ENCODE assay signal across 23 mouse cellular contexts in the genomic region with DNA sequence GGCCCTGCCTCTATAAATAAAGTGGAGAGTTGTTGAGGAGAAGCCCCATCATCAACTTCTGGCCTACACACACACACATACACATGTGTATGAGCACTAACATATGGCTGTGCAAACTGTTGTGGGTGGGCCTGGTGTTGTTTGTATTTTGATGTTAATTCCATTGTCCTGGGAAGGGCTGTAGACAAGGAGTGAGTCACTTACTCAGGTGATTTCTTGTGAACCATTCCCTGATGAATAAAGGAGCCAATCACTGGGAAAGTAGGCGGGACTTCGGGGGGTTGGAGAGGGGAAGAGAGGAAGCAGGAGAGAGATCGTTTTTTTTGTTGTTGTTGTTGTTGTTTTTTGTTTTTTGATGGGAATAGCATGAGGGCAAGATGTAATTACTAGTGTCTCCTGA.
DNase-seq lines count a peak whose midpoint lies in the region; ATAC-seq lines count a peak whose summit lies in the region.
"Had no signal": no experiment of that assay in that cellular context is flagged by ENCODE, and none has a peak within 500 bp of the region (broad histone marks: within the 10 kb centered on the region; RNA-seq: fewer than 3 reads in every experiment).

No protein-coding gene starts in this region.

- ATAC-seq in hindbrain, embryonic 11.5 days (ENCODE audit: low FRiP score), result no peak
- ATAC-seq: CD4-positive, CD25-positive, alpha-beta regulatory T cell, adult 4 months; forebrain, embryonic 13.5 days; forebrain, embryonic 15.5 days; forebrain, postnatal 0 days; Patski had no signal

- no peaks in the 10 kb centered on the region for H3K36me3 ChIP-seq in hindbrain, embryonic 11.5 days (ENCODE audit: control insufficient read depth, insufficient read depth, low read length)
- H3K36me3 ChIP-seq: embryonic facial prominence, embryonic 10.5 days; embryonic facial prominence, embryonic 12.5 days; forebrain, embryonic 15.5 days; G1E had no signal

- H3K9ac ChIP-seq in hindbrain, embryonic 11.5 days (ENCODE audit: low read depth, low read length), result no peak overlapping the region
- H3K9ac ChIP-seq: embryonic facial prominence, embryonic 12.5 days; forebrain, embryonic 13.5 days; forebrain, embryonic 15.5 days; forebrain, postnatal 0 days had no signal

- H3K4me2 ChIP-seq in hindbrain, embryonic 11.5 days (replicated peaks; ENCODE audit: low read depth, low read length), result no peak overlapping the region
- H3K4me2 ChIP-seq: embryonic facial prominence, embryonic 12.5 days; forebrain, embryonic 13.5 days; forebrain, embryonic 15.5 days had no signal

- no peak overlapping the region for H3K27ac ChIP-seq in hindbrain, embryonic 11.5 days (ENCODE audit: low read depth, low read length)
- H3K27ac ChIP-seq: embryonic facial prominence, embryonic 10.5 days; embryonic facial prominence, embryonic 12.5 days; forebrain, embryonic 13.5 days; forebrain, embryonic 15.5 days had no signal

- WGBS in hindbrain, embryonic 11.5 days, result 88% methylated on average over 3 of the region's 3 CpGs

- H3K27me3 ChIP-seq in hindbrain, embryonic 11.5 days (ENCODE audit: control insufficient read depth, insufficient read depth, low read length), result no peaks in the 10 kb centered on the region
- H3K27me3 ChIP-seq: CH12.LX; embryonic facial prominence, embryonic 12.5 days; forebrain, embryonic 13.5 days; forebrain, embryonic 15.5 days; Patski had no signal

- no peak overlapping the region for H3K4me3 ChIP-seq in hindbrain, embryonic 11.5 days (ENCODE audit: low read depth, low read length)
- H3K4me3 ChIP-seq: embryonic facial prominence, embryonic 10.5 days; embryonic facial prominence, embryonic 12.5 days; forebrain, embryonic 13.5 days; forebrain, embryonic 15.5 days had no signal

- H3K4me1 ChIP-seq in hindbrain, embryonic 11.5 days (replicated peaks; ENCODE audit: control insufficient read depth, insufficient read depth, low read length), result no peaks in the 10 kb centered on the region
- H3K4me1 ChIP-seq: embryonic facial prominence, embryonic 10.5 days; embryonic facial prominence, embryonic 12.5 days; forebrain, embryonic 13.5 days; forebrain, embryonic 15.5 days had no signal

- DNase-seq in ES-CJ7 (ENCODE audit: low read depth, low spot score), result peak; percentile 56
- DNase-seq in R1 (ENCODE audit: low read depth, low spot score), result peak; percentile 92
- peak; percentile 35 for DNase-seq in ZHBTc4 (ENCODE audit: low read depth, low spot score)
- DNase-seq in hindbrain, embryonic 11.5 days (ENCODE audit: low spot score), result no peak
- no peak for DNase-seq in neural tube, embryonic 10.5 days (ENCODE audit: extremely low spot score, low spot score)
- DNase-seq: adrenal gland, adult 2 months; adrenal gland, postnatal 10 days; adrenal gland, postnatal 36 days; B cell, adult 2 months; cerebellum, adult 11-12 months; cerebellum, adult 2 months; cerebellum, adult 9-10 months; cerebellum, postnatal 10 days; cerebellum, postnatal 25 days; forebrain, postnatal 0 days had no signal

- no peaks in the 10 kb centered on the region for H3K9me3 ChIP-seq in hindbrain, embryonic 11.5 days (ENCODE audit: control insufficient read depth, low read length)
- H3K9me3 ChIP-seq: embryonic facial prominence, embryonic 10.5 days; embryonic facial prominence, embryonic 12.5 days; forebrain, embryonic 13.5 days; forebrain, embryonic 15.5 days had no signal

Comparison
In these comparisons a context has a peak if more than half of its experiments do, and no peak if none do; other contexts are left out.
1. DNase-seq: peak in ES-CJ7 (single experiment), R1 (single experiment) and ZHBTc4 (single experiment); none in hindbrain, embryonic 11.5 days (single experiment) and neural tube, embryonic 10.5 days (single experiment).